Mouse (Mus musculus) frontal cortex, postnatal 10 days (tissue): Measurements from ENCODE around the gene Hspb11.

Source experiments
- DNase-seq, 2 experiments: peaks; one replicate each; pipeline ENCODE4 v3.0.0; 2022; ENCODE audit warnings: low spot score in 2 of 2, mixed read lengths in 1 of 2

Gene Hspb11

DNA sequence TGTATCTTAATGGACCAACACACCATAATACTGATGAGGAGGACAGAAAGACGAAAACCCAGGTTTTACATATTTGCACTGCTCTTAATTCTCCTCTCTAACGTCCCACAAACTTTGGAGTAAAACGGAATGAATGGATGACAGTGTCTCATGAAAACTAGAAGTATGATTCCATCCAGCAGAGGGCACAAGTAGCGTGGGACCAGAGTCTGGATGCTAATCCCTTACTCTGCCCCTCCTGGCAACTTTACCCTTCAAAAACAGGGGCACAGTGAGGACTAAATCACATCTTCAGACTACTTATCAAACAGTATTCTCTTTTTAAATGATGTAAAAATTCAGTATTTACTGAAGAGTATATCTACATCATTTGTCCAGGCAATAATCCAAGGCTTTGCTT lies 2.9 kb upstream of the Hspb11 start:
- no peak for DNase-seq

DNA sequence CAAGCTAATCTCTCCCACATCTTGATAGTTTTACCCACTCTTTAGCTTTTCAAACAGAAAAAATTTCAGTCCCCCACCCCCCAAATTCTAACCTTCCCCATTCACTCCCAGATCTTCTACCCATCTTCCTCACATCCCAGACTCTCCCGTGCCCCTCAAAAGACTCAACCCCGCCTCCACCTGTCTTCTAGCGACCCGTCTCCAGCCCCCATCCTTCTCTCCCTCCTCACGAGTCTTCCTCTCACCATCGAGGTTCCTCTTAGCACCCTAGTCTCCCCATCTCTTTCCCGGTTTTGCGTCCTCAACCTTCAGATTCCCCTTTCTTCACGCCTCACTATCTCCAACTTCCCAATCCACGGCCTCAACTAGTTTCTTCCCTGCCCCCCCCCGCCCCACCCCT lies 871 bp upstream of the Hspb11 start:
- no peak for DNase-seq

DNA sequence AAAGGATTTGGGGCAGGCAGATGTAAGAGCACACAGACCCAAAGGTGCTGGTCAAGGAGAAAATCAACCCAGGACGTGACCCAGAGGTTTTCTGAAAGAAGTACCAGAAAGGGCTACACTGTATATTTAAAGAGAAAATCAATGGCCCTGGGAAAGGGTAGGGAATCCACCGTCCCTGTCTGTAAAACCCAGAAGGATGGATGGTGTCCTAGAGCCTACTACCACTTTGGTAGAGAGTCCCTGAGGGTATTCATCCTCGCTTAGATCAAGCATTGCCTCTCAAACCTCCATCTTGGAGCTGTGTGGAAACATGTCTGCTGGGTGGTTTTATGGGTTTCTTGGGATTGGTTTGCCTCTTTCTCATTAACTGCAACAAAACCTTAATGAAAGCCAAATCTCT lies 1.0 kb downstream of the Hspb11 start:
- no peak for DNase-seq

DNA sequence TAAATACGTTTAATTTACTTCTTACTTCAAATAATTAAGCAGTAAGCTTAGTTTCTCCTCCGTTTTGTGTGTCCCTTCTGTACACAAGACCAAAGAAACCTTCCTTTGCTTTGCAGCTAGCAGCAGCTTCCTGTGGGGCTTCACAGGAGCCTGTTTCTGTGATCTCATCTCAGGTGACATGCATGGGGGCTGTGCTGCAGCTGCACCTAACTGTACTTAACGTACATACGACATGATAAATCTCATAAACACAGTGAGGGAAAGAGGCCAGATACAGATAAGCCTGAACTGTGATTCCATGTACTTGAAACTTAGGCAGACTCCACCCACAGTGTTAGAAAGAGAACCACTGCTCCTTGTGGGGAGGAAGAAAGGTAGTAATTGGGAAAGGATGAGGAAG lies 6.6 kb downstream of the Hspb11 start:
- no peak for DNase-seq

DNA sequence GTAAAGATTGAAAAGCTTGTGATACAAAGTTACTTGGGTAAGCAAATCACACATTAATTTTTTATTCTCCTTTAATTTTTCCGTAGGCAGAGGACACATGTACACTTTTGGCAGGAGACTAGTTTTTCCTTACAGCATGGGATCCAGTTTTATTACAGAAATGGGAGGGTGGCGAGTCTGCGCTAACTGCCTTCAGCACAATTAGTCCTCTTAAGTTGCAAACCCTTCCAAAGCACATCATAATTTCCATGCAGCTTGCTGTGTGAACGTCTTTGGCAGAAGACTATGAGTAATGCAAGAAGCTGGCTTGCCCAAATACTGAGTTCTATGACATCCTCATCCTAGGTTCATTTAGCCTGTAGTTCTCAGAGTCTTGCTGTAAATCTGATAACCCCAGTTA lies 20.3 kb downstream of the Hspb11 start:
- DNase-seq: no peak

DNA sequence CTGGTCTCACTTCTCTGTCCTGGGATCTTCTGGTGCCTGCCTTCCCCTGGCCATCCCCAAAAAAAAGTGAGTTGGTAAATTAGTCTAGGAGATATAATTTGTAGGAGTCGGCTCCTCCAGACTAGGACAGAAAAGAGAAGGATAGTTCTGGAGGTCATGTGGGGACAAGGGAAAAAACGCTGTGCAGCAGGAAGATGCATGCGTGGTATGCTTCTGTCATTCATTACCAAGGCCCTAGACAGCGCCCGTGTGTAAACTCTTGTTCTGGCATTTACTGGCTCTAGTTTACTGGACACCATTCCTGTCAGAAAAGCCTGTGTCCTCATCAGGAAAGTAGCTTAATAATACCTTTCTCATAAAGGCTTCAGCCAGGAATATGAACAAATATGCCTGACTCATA lies 21.1 kb downstream of the Hspb11 start:
- DNase-seq: no peak

DNA sequence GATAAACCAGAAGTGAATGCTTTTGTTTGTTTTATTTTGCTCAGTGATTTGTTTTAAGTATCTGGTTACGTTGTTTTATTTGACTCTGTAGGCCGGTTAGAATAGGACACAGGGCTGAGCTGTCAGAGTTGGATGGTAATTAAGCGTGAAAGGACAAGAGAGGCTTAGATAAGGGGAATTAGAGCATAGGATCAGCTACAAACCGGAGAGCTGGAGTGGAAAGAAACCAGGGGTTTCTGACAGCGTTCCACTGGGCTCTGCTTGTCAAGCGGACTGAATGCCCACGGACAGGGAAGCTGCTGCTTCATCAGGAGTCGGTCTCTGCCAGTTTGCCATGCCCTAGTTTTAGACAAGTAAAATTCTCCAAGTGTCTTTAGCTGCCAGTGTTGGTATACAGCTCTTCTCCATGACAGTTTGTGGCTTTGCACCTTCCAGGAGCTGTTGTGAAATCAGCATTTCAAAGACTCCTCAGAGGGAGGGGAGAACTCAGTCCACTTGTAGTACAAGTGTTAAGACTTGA lies 24.9 kb downstream of the Hspb11 start:
- no peak for DNase-seq

DNA sequence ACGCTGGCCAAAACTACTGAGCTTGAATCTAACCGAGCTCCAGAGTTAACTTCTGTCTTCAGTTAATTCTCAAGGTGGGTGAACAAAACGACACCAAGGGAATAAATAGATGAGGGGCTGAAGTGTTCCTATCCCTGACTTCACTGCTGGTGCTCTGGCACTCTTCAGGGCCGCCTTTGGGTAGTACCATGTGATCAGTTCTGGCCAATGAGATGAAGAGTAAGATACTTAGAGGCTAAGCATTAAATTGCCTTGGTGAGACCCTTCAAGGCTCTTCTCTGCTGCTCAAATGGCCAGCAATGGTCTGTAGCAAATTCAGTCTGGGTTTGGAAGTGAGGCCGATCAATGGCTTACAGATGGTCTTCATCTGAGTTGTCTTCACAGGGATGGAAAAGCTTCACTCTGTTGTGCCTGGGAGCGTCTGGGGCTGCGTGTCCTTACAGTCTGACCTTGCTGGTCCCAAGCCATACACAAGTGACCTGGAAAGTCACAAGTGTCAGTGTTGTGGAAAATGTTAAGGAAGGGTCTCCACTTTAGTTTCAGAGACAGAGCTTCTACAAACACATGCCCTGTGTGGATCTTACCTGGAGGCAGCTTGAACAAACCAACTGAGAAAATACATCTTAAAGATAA lies 27.6 kb downstream of the Hspb11 start:
- DNase-seq: no peak

DNA sequence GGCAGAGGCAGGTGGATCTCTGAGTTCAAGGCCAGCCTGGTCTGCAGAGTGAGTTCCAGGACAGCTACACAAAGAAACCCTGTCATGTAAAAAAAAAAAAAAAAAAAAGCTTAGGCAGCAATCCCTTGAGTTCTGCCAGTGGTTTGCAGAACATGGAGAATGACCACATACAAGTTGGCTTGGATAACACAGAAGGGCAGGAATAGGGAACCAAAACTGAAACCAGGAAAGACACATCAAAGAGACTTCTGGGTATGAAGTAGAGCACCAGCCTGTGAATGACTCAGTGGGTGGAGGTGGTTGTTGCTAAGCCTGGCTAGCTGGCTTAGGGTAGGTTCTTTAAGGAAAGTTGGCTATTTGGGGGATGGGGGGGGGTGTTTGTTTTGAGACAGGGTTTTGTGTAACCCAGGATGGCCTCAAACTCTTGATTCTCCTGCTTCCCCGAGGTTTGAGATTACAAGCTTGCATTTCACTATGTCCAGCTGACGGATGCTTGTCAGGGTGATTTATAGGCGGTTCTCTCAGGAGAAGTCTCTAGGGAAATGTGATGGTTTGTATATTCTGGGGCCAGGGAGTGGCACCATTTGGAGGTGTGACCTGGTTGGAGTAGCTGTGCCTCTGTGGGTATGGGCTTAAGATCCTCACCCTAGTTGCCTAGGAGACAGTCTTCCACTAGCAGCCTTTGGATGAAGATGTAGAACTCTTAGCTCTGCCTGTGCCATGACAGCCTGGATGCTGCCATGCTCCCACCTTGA lies 32.2 kb downstream of the Hspb11 start:
- no peak for DNase-seq

DNA sequence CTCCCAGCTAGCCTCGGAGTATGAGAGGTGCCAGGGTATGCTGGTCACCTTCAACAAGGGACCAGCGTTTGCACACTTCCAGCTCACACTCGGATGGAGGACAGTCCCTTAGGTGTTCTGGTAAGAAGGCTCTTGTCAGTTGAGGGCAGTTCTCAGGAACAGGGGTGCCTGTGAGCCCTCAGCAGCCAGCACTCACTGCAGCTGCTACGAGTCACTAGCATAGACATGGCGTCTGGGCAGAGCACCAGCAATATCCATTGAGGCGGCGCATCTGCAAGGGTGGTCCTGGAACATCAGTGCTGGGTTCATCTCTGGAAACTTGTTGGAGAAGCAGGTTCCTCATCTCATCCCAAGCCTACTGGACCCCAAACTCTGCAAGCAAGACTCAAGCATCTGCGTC lies 33.0 kb downstream of the Hspb11 start:
- no peak for DNase-seq

DNA sequence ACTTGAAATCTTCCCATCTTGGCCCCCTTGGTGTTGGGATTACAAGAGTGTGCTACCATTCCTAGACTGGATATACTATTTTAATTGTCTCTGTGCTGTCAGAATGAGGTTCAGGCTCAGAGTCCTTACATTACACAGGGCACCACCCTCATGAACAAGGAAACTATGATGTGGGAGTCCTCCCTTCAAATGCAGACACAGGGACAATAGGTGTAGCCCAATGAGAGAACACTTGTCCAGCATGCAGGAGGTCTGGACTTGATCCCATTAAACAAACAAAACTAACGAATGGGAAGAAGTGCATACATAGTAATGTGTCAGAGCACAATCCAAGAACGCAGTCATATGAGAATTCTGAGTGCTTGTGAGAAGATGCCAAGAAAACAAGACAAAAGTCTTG lies 34.1 kb downstream of the Hspb11 start:
- no peak for DNase-seq

DNA sequence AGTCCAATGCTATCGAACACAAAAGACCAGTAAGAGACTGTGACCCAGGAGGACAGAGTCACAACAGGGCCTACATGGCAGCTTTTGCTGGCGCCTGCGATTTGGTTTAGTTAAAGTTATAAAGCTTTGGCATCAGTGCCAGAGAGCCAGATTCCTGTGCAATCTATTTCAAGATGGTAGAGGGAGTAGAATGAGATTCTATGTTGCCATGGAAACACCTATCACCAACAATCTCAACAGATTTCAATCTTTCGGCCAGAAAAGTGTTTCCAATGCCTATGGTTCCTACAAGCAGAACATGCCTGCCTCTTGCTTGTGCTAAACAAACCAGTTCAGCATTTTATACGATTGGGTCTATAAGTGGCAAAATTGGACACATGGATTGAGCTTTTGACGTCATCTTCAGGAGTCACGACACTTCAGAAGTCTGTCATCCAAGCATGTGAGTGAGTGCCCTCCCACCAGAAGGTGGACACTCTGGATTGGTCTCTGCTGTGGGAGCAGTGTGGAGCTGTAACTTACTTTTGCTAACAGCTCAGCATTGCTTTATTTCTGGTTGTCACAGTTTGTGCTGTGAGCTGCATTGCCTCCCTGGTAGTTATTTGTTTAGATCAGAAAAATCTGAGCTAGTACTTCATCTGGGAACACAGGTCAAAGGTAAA lies 38.3 kb downstream of the Hspb11 start:
- no peak for DNase-seq

DNA sequence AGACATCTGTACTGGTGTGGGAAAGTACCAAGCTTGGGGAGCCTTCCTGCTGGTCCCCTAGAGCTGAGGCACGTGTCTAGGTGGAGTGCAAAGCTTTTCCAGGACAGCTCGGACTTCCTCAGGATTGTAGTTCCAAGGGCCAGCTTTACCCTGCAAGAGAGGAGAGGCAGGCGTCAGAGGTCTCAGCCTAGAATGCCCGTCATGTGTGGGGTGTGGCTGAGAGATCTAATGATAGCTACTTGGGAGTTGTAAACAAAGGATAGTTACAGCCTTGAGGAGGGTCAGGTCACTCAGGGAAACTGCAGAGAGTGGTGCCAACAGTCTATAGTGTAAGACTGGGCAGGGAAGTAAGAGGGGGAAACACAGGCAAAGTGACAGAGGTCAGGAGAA lies 38.9 kb downstream of the Hspb11 start:
- no peak for DNase-seq

DNA sequence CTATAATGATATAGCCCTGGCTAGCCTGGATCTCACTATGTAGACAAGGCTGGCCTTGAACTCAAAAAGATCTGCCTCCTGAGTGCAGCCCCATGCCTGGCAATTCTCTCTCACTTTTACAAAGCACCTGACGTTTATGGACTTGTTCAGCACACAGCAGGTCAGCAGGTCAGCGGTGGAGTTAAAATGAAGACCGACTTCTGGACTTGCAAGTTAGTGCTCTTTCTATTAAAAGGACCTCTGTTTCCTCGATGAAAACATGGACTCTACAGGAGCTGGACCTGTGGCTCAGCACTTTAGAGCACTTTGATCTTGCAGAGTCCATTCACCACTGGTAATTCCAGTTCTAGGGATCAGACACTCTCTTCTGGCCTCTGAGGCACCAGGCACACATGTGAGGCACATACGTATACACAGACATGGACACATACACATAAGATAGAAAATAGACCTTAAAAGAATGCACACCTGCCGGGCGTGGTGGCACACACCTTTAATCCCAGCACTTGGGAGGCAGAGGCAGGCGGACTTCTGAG lies 44.7 kb downstream of the Hspb11 start:
- no peak for DNase-seq

DNA sequence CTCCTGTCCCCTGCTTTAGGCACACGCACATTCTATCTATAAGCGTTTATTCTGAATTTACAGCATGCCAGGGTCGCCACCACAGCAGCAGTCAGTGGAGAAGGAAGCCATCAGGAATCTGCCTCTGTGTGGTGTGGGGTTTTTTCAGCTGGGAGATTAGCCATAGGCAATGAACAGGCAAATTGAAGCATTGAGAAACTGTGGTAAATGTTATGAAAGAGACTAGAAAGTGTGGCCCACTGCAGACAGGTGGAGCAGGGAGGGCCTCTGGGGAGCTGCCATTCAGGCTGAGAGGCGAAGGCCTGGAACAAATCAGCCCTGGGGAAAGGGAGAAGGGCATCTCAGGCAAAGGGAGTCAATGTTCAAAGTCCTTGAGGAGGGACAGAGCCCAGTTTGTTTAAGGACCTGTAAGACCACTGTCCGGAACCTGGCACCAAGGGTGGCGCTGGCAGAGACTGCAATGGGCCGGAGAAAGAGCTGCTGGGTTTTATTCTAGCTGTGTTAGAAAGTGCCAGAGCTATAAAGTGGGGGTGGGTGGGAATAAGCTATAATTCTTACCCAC lies 46.5 kb downstream of the Hspb11 start:
- DNase-seq: no peak

DNA sequence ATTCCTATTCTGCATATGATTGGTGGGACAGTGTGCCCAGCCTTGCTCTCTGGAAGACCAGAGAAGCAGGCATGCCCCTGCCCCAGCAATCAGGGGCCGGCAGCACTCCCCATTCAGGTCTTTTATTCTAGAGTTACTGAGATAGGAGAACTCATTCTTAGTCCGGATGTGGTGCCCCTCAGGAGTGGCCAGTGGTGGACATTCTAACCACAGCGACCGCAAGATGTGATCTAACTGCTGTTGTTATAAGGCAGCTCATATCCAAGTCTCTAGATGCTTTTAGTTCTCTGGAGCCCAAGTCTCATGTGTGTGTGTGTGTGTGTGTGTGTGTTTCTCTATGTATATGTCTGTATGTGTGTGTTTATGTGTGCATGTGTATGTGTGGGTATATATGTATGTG lies 47.0 kb downstream of the Hspb11 start:
- no peak for DNase-seq

DNA sequence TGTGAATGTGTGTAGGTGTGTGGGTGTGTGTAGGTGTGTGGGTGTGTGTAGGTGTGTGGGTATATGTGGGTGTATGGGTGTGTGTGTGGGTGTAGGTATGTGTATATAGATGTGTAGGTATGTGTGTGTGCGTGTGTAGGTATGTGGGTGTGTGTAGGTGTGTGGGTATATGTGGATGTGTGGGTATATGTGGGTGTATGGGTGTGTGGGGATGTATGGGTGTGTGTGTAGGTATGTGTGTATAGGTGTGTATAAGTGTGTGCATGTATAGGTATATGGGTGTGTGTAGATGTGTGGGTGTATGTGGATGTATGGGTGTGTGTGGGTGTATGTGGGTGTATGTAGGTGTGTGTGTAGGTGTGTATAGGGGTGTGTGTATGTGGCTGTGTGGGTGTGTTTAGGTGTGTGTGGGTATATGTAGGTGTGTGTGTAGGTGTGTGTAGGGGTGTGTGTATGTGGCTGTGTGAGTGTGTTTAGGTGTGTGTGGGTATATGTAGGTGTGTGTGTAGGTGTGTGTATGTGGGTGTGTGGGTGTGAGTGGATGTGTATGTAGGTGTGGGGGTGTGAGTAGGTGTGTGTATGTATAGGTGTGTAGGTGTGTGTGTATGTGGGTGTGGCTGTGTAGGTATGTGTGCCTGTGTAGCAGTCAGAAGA lies 47.6 kb downstream of the Hspb11 start:
- no peak for DNase-seq

DNA sequence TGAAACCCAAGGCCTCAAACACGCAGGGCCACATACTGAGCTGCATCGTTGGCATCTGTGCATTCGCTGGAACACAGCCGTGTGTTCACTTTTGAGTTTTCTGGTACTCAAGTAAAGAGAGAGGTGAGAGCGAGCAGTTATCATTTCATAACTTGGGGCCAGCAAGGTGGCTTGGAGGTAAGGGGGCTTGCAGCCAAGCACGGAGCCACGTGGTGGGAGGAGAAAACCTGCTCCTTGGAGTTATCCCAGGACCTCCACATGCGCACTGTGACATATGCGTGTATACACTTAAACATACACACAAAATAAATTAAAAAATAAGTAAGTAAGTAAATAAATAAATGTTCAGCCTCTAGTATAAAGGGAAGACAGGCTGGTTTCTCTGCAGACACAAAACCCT lies 48.8 kb downstream of the Hspb11 start:
- DNase-seq: no peak

DNA sequence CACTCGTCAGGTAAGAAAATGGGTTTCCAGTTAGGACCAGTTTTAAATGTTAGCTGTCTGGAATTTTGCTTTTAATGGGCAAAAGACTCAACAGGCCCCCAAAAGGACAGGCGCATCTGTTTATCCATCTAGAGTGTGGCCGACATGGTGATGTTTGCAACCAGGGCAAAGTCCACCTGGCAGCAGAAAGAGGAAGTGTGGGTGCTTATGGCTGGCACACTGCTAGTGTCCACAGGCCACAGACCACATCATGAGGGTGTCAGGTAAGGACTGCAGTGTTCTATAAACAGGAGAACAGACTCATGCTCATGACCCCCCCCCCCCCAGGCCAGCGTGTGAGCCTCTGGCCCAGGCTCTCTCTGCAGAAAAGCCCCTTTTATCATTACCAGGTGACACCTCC lies 49.4 kb downstream of the Hspb11 start:
- DNase-seq: no peak

DNA sequence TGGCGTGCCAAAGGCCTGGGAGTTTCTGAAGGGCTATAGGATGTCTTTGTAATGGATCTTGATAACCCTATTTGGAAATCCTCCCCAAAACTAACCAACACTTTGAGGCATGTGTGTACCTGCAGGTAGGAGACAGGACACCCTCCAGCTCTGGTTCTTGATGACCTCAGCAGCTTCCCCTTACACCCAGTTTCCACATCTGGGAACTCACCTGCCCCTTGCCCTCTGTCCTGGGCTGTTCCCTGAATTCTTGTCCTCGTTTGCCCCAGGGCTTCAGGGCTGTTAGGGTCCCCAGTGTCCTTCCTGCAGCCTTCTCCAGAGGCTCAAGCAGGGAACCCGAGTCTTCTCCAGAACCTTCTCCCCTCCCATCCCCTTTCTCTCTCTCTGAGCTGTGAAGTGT lies 50.1 kb downstream of the Hspb11 start:
- DNase-seq: no peak

DNA sequence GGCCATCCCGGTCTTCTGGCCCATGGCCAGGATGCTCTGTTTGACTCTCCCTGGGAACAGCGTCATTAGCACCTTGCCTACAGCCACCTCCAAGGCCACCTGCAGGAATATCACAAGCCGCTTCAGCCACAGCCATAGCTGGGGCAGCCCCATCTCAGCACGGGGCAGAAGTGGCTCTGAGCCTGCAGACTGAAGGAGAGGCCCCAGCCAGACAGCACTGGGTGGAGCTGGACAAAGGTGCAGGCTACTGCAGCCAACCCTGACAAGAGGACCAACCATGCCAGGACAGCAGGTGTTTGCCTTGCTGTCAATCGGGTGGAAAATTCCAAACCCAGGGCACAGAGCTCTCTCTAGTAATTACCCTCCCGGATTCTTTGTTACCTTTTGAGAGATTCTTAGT lies 53.6 kb downstream of the Hspb11 start, which contains the start of gene Dio1:
TSS of gene Dio1 (minus strand) at position 204 of the 400 bp plus-strand sequence.
- no peak for DNase-seq
